Mouse (Mus musculus): Measurements from ENCODE around the gene Adam23. TPM values are rescaled to one million over a fixed set of nuclear protein-coding genes. Genes with fewer than 3 reads are reported as not detected.
"Not testable (repeated sequence)": the region's sequence is repeated elsewhere in the genome, so short reads cannot be mapped to it uniquely, and the experiment has no call there.

Gene Adam23
- polyA plus RNA-seq, 2 experiments from 2014 or later, result 0.95 TPM; not detected in 1

- no peak for ATAC-seq
Observed at GRCm38 (mm10) chr1:63586869-63587268, 141.2 kb downstream of the Adam23 start.

DNA sequence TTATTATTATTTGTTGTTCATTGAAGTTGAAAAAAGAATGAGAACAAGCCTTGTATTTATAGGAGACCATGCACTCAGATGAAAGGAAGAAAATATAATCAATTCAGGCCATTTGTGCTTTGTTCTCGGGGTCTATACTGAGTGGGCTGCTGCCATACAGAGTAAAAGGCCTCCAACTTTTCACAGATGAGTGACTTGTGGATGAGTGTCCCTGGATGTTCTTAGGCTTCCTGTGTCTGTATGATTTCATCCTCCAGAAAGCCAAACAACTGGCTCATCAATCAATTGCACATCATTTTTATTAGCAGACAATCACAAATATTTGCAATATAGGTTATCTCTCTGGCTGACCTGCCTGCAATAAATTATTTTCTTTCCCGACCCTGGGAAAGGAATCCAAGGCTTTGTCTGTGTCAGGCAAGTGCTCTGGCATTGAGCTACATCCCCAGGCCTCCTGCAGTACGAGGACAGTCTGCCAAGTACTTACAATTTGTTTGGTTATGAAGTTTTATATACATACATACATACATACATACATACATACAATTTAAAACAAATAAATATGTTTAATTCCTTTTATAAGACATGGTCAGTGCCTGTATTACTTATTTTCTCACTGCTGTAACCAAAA lies 158.3 kb downstream of the Adam23 start:
- ATAC-seq, result no peak

- no peak for ATAC-seq
Observed at GRCm38 (mm10) chr1:63609613-63610012, 163.9 kb downstream of the Adam23 start.

DNA sequence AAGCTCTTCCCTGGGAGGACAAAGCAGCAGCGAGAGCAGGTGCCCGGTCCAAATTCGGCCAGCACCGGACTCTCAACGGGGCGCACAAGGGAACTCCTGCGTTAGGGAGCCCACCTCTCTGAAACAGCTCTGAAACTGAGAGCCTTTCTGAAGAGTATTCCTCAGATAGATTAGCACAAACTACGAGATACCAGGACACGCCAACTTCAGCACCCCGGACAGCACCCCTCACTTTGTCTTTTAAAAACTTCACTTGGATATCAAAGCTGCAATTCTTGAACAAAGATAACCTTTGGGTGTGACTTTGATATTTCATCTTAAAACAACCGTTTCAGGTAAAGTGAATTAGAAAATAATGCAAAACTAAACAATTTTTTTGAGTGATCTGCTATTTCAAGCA lies 168.9 kb downstream of the Adam23 start:
- no peak for ATAC-seq

DNA sequence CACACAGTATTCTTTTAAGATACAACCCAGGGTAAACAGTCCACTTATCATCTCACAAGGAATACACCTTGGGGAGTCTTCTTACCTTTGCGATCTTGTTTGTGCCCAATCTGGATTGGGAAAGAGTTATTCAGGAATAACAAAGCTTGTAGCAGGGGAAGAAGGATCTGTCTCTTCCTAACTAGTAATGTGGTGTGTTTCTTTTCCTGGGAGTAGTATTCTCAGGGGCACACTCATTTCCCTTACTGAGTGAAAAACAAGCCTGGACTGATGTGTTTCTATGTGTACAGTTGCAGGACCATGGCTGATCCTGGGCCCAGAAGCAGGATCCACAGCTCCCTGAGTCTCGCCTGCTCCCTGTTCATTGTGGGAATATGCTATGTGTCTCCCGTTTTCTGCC lies 170.0 kb downstream of the Adam23 start, which contains the start of gene Gm39653:
TSS of gene Gm39653 (plus strand) at position 301 of the 400 bp plus-strand sequence.
- ATAC-seq, result no peak

DNA sequence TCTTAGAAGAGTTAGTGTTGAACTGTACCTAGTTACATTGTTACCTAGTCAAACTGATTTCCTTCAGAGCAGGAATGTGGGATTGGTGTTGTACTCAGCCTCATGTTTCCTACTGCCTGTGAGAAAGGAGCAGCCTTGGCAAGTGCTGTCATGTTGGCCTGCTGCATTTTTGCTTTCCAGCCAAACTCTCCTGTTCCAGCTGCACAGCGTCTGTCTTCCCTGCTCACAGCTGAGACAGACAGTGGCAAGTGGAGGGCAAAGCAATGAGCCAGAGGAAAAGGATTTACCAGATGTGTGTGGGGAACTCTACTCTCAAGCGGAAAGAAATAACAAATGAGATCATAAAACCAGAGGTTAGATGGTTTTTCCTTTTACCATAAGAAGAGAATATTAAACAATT lies 182.5 kb downstream of the Adam23 start:
- no peak for ATAC-seq

DNA sequence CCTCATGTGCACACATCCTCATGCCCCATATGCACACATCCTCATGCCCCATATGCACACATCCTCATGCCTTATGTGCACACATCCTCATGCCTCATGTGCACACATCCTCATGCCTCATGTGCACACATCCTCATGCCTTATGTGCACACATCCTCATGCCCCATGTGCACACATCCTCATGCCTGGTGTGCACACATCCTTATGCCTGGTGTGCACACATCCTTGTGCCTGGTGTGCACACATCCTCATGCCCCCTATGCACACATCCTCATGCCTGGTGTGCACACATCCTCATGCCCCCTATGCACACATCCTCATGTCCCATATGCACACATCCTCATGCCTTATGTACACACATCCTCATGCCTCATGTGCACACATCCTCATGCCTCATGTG lies 184.7 kb downstream of the Adam23 start:
- not testable (repeated sequence) for ATAC-seq

- ATAC-seq, result no peak
Observed at GRCm38 (mm10) chr1:63639921-63640320, 194.2 kb downstream of the Adam23 start.

Other genes starting within 250 kb of the Adam23 start
- gene Gpr1, start 231.3 kb upstream of the Adam23 start, polyA plus RNA-seq (2017; shearing (Covaris generic)), result not detected
- gene Zdbf2, start 172.6 kb upstream of the Adam23 start, polyA plus RNA-seq (2017; shearing (Covaris generic)), result not detected
- gene Gm39653, start 170.1 kb downstream of the Adam23 start, polyA plus RNA-seq (2017; shearing (Covaris generic)), result not detected
- not detected for gene Dytn, start 241.0 kb downstream of the Adam23 start, polyA plus RNA-seq (2017; shearing (Covaris generic))

Data from CD4-positive, CD25-positive, alpha-beta regulatory T cell, adult 4 months (primary cell).